23 mouse cellular contexts compared by ENCODE assay signal in genomic region chr11:116679148-116679547, GRCm38 (mm10). TPM values are rescaled to one million over a fixed set of nuclear protein-coding genes. Genes with fewer than 3 reads are reported as not detected.
"Had no signal": no experiment of that assay in that cellular context is flagged by ENCODE, and none has a peak within 500 bp of the region (broad histone marks: within the 10 kb centered on the region; RNA-seq: fewer than 3 reads in every experiment).

No protein-coding gene starts in this region.

- H3K4me3 ChIP-seq: kidney, embryonic 15.5 days; left cerebral cortex, adult 2 months; limb, embryonic 10.5 days; limb, embryonic 13.5 days; midbrain, embryonic 12.5 days; midbrain, embryonic 15.5 days; neural tube, embryonic 12.5 days; neural tube, embryonic 15.5 days; stomach, embryonic 15.5 days had no signal

- ATAC-seq: liver, postnatal 0 days; lung, postnatal 0 days; midbrain, embryonic 15.5 days had no signal

- H3K27ac ChIP-seq: kidney, embryonic 15.5 days; left cerebral cortex, adult 2 months; limb, embryonic 10.5 days; limb, embryonic 13.5 days; liver, embryonic 14.5 days; macrophage; midbrain, embryonic 12.5 days; midbrain, embryonic 15.5 days; neural tube, embryonic 12.5 days; neural tube, embryonic 15.5 days; stomach, embryonic 15.5 days had no signal

- H3K9ac ChIP-seq: kidney, embryonic 15.5 days; limb, embryonic 13.5 days; liver, embryonic 14.5 days; liver, postnatal 0 days; lung, embryonic 14.5 days; midbrain, embryonic 12.5 days; midbrain, embryonic 15.5 days; neural tube, embryonic 12.5 days; neural tube, embryonic 15.5 days; stomach, embryonic 15.5 days had no signal

- H3K9me3 ChIP-seq: kidney, embryonic 15.5 days; limb, embryonic 10.5 days; limb, embryonic 13.5 days; midbrain, embryonic 12.5 days; midbrain, embryonic 15.5 days; neural tube, embryonic 12.5 days; neural tube, embryonic 15.5 days; stomach, embryonic 15.5 days had no signal

- H3K27me3 ChIP-seq: kidney, embryonic 15.5 days; limb, embryonic 13.5 days; midbrain, embryonic 12.5 days; midbrain, embryonic 15.5 days; neural tube, embryonic 12.5 days; neural tube, embryonic 15.5 days; stomach, embryonic 15.5 days had no signal

- DNase-seq: kidney, postnatal 10 days; layer of hippocampus, postnatal 36 days; liver, postnatal 0 days; lung, embryonic 14.5 days; right cerebral cortex, postnatal 25 days; spleen, adult 18-20 months; thymus, adult 2 months; thymus, postnatal 14 days; thymus, postnatal 4 days had no signal

- H3K4me1 ChIP-seq: midbrain, embryonic 15.5 days had no signal

- H3K4me2 ChIP-seq: kidney, embryonic 15.5 days; limb, embryonic 13.5 days; liver, embryonic 11.5 days; lung, embryonic 14.5 days; midbrain, embryonic 12.5 days; midbrain, embryonic 15.5 days; neural tube, embryonic 12.5 days; neural tube, embryonic 15.5 days; stomach, embryonic 15.5 days had no signal

RNA-seq across cellular contexts. Expression of gene Cygb, which starts 25.0 kb away (rescaled TPM):
- total RNA-seq: megakaryocyte, adult 5-6 weeks had no signal
- polyA plus RNA-seq: macrophage had no signal

RNA-seq across cellular contexts. Expression of gene Prcd, which starts 25.8 kb away (rescaled TPM):
- total RNA-seq: megakaryocyte, adult 5-6 weeks had no signal
- polyA plus RNA-seq: macrophage had no signal
